Mouse (Mus musculus) limb, embryonic 13.5 days (tissue): Measurements from ENCODE around the gene Asap2. TPM values are rescaled to one million over a fixed set of nuclear protein-coding genes. Genes with fewer than 3 reads are reported as not detected.

ENCODE experiments used
- ATAC-seq: fragments of 200-750 bp; cut with Nextera tagmentation; 2 replicates; pipeline ENCODE4 v1.8.0; 2017; ENCODE audit warnings: low read depth, moderate number of reproducible peaks, moderate TSS enrichment; ENCODE audit not compliant: low FRiP score
- H3K27ac ChIP-seq: fragments of 300-500 bp; sonication (generic); 2 replicates; pipeline ENCODE4 v1.5.1; 2015; ENCODE audit warnings: inconsistent platforms, mild to moderate bottlenecking, moderate library complexity
- H3K27me3 ChIP-seq: fragments of 300-500 bp; sonication (generic); 2 replicates; pipeline ENCODE4 v1.6.1; 2015; ENCODE audit warnings: mild to moderate bottlenecking, inconsistent platforms
- H3K36me3 ChIP-seq: fragments of 300-500 bp; sonication (generic); 2 replicates; pipeline ENCODE4 v1.6.1; 2015; ENCODE audit warnings: inconsistent platforms, mild to moderate bottlenecking, moderate library complexity
- H3K4me1 ChIP-seq: fragments of 300-500 bp; sonication (generic); 2 replicates; pipeline ENCODE4 v1.6.1; 2015; ENCODE audit warnings: inconsistent platforms
- H3K4me2 ChIP-seq: fragments of 300-500 bp; sonication (generic); replicated peaks from 2 replicates; pipeline ENCODE4 v1.6.1; 2015; ENCODE audit warnings: inconsistent platforms, mild to moderate bottlenecking, moderate library complexity
- H3K4me3 ChIP-seq: fragments of 300-500 bp; sonication (generic); 2 replicates; pipeline ENCODE4 v1.5.1; 2015; ENCODE audit warnings: moderate library complexity, mild to moderate bottlenecking, inconsistent platforms
- H3K9ac ChIP-seq: fragments of 300-500 bp; sonication (generic); 2 replicates; pipeline ENCODE4 v1.6.1; 2015; ENCODE audit warnings: mild to moderate bottlenecking, inconsistent platforms
- H3K9me3 ChIP-seq: fragments of 300-500 bp; sonication (generic); 2 replicates; pipeline ENCODE4 v1.6.1; 2016; ENCODE audit warnings: inconsistent platforms
- WGBS: fragments of 180-500 bp; shearing (Covaris S2); methylation state at CpG from one replicate; pipeline ENCODE4 v1.1.7; 2015; 5-methylcytosine and 5-hydroxymethylcytosine counted together
- polyA plus RNA-seq: library from polyadenylated mRNA; unstranded; fragments of >200 nt; fragmentation: Nextera tagmentation; extraction: Ambion mirVana; gene quantifications from 2 replicates; pipeline ENCODE4 v1.2.1, GENCODE M21; 2015

Asap2 gene
- polyA plus RNA-seq, 1 experiment from 2014 or later = 10.7 TPM

DNA sequence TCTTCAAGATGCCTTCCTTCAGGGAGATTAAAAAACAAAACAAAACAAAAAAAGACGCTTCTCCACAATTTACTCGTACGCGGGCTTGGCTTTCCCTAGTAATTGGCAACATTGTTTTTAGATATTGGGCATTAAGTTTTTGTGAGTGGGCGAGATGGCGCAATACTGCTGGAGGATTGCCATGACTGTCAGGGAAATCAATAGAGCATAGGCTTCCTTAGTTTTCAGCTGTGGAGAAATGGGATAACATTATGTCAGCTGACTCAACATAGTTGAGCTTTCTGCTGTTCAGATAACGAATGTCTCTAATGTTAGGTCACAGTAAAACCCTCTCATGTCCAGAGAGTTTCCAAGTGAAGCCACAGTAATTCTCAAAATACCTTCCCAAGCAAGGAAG lies 326.6 kb downstream of the Asap2 start:
- peak overlapping the region; percentile 69 for H3K4me2 ChIP-seq
- H3K27me3 ChIP-seq = no peaks in the 10 kb centered on the region
- peak overlapping the region; percentile 62 for H3K4me3 ChIP-seq
- no peak overlapping the region for H3K27ac ChIP-seq
- no peaks in the 10 kb centered on the region for H3K9me3 ChIP-seq
- peaks cover 65% of the 10 kb centered on the region for H3K36me3 ChIP-seq
- no peak for ATAC-seq
- 34% methylated on average over 7 of the region's 7 CpGs for WGBS
- peaks cover 6% of the 10 kb centered on the region; the same call in 1 of the 2 replicates for H3K4me1 ChIP-seq
- peak overlapping the region; percentile 77 for H3K9ac ChIP-seq

DNA sequence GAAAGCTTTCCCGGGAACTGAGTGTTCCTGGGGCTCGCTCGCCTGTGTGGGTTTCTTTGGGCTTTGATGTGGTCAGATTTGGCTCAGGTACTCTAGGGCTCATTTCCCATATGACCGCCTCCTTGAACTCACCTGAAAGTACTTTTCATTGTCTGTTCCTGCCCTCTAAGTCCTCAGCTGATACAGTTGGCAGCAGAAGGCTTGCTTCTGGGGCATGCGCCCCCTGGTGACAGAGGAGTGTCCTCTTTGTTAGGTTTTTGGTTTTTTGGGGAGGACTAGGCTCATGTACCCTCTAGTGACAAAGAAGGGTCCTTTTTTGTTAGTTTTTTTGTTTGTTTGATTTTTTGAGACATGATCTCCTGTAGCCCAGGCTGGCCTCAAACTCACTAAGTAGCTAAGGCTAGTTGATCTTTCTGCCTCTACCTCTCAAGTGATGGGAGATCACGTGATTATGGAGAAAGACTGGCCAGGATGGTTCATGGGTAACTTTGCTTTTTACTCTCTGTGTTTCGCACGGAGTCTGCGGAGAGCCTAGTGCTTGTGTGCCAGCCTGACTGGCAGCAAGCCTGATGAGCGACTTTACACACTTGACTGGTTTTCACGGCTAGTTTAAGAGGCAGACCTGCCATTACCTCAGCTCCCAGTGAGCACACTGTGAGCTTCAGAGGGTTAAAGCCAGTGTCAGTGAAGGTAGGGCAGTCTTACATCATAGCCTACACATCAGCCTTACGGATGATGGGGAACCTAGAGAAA lies 328.1 kb downstream of the Asap2 start:
- no peak overlapping the region for H3K9ac ChIP-seq
- H3K4me1 ChIP-seq = peaks cover 6% of the 10 kb centered on the region; the same call in 1 of the 2 replicates
- H3K4me3 ChIP-seq = no peak overlapping the region
- no peaks in the 10 kb centered on the region for H3K9me3 ChIP-seq
- no peak overlapping the region for H3K4me2 ChIP-seq
- ATAC-seq = no peak
- H3K27ac ChIP-seq = no peak overlapping the region
- peaks cover 67% of the 10 kb centered on the region for H3K36me3 ChIP-seq
- 76% methylated on average over 12 of the region's 12 CpGs for WGBS
- H3K27me3 ChIP-seq = no peaks in the 10 kb centered on the region
